Mouse (Mus musculus) thymus, postnatal 10 days (tissue): ENCODE results near the gene Dph2.

Source experiments
- DNase-seq, 2 experiments: peaks; one replicate each; pipeline ENCODE4 v3.0.0; 2021; ENCODE audit warnings: low spot score in 2 of 2

The Dph2 gene

DNA sequence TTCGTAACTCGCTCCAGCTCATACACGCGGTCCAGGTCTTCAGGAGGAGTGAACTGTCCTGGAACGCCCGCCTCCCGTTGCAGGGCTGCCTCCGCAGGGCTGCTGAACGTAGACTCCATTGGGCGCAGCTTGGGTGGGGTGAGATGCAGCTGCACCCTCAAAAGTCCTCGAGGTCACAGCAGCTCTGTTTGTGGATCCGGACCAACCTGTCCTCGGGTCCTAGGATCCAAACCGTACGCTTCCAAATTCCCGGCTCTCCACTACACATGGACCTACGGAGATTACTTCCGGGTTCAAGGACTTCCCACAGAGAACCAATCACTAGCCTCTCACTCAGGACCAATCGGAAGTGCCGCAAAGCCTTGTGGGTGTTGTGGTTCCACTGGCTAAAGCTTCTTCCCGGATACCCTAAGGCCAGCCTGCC lies at the start of gene Dph2:
Gene Dph2, minus strand, starts transcription at position 295 of the 424 bp plus-strand sequence.
- peak; percentile 56 to 73 for DNase-seq

DNA sequence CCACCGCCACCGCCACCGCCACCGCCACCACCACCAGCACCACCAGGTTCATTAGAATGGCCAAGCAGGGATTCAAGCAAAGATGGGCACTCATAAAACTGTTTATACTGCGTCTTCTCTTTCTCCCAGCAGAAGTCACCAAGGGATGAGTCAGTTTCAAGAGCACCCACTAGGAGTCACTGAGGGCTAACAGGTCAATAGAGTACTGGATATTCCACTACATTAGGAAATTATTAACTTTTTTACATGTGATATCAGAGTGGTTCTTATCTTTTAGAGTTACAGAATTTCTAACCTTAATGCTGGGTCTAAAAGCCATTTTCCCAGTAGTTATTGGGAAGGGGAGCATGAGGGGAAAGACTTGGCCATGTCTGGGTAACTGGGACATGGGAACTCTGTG lies 45.1 kb upstream of the Dph2 start:
- no peak for DNase-seq

DNA sequence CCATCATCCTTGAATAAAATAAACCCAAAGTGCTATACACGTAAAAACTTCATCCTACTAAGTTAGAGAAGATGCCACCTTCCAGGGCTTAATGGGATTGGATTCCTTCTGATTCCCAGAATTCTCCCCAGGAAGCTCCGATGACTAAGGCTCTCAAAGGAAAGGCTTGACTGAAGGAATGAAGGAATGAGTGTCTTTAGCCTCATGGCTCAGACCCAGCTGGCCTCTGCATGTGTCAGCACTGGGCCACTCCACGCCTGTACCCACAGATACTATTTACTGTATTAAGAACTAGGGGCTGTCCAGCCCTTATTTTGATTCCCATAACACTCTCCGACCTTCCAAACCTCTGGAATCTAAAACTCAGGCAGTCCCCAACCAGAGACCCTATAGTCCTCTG lies 42.2 kb upstream of the Dph2 start:
- no peak for DNase-seq

DNA sequence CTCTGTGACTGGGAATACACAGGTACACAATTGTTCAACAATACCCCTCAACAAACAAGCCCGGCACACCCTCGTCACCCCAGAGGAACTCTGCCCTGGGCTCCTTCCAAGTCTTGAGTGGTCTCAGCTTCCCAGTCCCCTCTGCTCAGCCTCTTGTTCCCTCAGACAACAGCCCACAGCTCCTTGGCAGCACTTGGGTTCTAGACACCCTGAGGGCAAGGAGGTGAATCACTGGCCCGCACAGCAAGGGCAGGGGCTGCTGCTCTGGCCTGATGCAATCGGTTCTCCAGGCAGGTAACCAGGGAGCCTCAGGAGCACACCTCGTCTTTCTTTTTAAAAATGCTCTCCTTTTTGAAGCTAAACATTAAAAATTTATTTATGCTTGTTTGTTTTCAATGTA lies 41.4 kb upstream of the Dph2 start:
- no peak for DNase-seq

DNA sequence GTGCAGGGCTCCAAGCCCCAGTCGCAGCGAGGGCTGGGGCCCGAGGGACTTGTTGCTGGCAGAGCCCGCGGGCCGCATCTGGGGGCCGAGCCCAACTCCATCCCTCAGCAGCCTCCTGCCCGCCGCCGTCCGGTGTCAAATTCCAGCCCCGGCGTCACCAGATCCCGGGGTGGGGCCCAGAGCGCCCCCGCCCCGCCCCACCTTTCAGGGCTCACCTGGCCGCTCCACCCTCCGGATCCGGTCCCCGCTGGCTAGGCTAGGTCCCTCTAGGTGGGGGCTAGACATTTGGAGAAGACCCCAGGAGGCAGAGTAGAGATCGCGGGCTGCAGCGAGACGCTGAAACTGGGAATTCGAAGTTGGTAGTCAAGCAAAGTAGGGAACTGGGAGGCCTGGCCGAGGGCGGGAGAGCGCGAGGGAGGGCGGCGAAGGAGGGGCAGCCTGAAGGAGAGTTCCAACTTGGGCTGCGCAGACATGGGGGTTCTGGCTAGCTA lies 37.6 kb upstream of the Dph2 start, which contains the start of gene Artn:
Gene Artn, minus strand, starts transcription at position 373 of the 491 bp plus-strand sequence.
- DNase-seq, result no peak

DNA sequence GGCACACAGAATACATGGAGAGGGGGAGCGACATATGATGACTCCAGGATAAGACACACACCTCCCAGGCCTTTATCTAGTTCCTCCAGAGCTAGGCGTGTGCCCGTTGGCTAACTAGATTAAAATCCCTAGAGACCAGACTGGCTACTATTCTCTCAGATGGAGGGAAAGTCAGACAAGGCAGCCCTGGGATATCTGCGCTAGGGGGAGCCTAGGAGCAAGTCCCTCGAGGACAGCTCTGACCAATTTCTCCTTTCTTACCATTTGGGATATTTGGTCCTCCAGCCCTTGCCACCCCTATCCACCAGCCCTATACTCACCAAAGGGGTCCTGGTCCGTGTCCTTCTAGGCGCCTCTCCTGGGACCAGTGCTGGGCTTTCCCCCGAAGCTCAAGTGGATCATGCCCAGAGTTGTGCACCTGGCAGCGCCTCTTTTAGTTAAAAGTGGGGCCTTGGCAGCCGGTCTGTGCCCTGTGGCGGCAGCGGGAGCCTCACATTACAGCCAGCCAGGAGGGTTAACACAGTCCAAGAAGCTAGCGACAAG lies 36.9 kb upstream of the Dph2 start:
- DNase-seq, result peak in 1 of 2 experiments; percentile 15

DNA sequence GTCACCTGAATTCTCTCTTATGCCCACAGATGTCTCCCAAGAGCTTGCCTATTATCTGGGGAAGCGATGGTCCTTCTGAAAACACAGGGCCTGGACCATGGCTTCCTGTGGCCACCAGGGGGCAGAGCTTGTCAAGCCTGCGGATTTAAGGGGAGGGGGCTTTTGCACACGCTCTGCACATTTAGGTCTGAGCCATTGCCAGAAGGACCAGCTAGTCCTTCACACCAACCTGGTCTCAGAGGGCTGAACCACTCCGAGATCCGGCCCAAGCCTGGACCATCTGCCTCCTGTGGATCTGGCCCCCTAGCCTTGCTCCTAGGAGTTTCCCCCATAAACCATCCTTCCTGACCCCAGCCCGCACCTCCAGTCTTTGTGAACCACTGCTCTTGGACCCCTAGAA lies 36.4 kb upstream of the Dph2 start:
- peak in 1 of 2 experiments; percentile 36 for DNase-seq

DNA sequence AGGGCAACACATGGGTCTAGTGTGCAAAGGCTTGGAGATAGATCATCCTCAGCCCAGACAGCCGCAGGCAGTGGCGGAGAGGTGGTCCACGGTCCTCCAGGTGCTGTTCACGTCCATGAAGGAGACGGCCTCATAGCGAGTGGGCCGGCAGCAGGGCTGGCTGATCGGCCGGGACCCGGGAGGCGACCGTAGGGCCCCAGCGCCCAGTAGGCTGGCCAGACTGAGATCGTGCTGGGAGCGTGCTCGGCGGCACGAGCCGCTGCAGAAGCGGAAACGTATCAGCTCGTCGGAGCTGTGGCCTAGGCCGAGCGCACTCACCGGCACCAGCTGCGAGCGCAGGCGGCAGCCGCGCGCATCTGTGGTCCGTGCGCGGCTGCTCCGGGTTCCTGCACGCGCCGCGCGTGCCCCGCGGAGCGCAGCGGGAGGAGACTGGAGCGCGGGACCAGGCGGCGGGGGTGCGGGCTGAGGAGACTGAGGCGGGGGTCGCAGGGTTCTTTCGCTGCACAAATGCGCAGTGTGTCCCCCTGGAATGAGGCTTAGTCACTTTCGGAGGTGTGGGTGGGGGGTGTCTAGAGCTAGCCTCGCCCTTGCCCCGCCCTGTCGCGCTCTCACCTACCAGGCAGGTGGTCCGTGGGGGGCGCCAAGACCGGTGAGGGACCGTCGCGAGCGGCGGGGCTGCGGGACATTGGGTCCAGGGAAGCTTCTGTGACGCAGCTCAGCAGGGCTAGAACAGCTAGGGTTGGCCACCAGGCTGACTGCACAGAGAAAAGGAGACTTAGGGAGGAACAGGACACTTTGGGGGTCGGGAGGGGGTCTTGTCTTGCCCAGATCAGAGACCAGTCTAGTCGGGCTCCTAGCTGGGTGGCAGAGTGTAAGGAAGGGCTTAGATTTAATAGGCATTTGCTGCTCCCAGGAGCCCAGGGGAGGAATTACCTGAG lies 35.0 kb upstream of the Dph2 start:
- DNase-seq, result peak in 1 of 2 experiments; percentile 30

DNA sequence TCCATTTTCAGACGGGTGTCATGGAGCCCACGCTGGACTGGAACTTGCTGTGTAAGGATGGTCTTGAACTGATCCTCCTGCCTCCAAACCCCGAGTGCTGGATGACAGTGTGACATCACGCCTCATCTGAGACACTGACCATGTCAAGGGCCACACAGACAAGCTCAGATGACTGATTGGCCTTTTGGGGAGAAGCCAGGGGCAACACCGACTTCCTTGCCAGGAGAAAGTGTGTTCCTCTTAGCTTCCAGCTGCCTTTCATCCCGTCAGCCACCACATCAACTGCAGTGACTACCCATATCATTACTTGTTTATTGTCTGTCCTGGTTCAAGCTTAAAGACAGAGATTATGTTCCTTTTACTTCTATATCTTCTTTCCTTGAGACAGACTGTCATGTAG lies 33.1 kb upstream of the Dph2 start:
- DNase-seq, result no peak

DNA sequence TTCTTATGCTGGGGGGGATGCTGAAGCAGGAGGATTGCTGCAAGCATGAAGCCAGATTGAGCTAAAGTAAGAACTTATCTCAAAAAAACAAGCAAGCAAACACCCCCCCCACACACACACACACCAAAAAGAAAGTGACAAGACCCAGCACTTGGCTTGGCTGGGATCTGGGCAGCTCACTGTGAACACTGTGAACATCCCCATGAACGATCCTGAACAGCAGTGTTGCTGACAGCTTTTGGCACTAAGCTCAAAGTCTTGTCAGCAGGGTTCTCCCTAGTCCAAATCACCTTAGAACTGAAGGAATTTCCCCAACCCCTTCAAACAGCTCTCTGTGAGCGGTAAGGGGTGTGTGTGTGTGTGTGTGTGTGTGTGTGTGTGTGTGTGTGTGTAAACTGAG lies 31.6 kb upstream of the Dph2 start:
- DNase-seq, result no peak

DNA sequence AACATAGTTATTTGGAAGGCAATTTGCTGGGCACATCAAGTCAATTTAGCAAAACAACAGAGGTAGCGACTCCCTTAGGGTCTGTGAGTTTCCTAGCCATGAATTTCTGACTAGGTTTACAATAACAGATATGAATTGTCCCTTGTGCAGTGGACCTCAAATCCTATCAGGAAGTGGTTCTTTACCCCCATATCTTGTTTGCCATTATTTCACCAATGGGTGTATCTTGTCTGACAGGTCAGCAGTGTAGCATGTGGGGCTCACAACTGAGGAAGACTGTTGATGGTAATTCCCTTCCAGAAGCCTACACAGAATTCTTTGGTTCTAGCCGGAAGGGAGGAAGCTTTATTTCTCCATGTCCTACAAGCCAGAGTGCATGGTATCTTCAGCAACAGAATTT lies 29.5 kb upstream of the Dph2 start:
- no peak for DNase-seq

DNA sequence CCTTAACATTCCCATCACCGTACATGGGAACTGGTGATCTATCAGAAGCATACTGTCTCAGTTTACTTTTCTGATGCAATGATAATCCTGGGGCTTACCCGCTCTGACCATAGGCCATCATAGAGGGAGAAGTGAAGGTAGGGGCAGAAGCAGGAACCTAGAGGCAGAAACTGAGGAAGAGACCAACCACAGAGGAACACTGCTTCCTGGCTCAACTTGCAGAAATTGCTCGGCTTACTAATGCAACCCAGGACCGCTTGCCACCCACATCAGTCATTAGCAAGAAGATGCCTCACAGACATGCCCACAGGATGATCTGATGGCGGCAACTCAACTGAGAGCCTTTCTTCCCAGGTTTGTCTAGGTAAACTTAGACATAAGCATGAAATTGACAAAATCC lies 26.9 kb upstream of the Dph2 start:
- DNase-seq, result no peak

DNA sequence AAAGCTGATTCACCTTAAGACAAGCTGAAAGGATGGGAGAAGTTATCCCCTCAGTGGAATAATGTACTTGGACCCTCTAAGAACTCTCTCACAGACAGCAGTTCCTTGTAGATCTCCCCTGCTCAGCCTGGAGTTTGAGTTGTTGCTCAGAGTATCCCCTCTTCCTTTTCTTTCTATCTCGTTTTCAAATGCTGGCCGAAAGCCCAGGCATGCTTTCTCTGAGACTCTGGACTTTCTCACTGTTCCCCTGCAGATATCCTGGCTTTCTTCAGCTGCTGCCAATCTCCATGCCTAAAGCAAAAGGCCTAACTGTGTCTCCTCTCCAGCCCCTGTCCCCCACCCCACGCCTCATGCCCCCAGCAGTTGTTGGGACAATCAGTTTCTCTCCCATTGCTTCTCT lies 26.4 kb upstream of the Dph2 start:
- no peak for DNase-seq

DNA sequence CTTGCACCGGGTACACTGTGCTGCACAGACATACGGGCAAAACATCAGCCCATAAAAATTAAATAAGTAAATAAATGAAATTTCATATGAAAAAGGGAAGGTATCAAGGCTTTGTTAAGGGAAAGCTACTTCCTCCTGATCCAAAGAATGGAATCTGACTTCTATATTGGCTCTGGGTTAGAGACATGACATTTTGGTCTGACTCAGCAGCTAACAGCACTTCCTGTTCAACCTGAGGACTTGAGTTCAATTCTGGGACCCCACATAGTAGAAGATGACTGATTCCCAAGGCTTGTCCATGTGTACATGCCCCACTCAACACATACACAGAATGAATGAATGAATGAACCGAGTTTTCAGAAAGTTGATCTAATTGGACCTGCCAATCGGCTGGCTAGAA lies 26.0 kb upstream of the Dph2 start:
- DNase-seq, result no peak

DNA sequence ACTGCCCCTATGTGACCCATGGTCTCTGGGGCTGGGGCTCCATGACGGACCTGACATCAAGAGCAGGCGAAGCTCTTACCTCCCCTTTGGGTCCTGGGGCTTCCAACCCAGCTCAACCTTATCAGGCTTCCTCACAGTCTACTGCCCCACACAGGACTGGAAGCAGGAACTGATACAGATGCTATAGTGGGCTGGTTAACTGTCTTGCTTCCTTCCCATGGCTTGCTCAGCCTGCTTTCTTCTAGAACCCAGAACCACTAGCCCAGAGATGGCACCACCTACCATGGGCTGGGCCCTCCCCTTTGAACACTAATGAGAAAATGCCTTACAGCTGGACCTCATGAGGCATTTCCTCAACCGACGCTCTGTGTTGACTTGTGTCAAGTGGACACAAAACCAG lies 25.6 kb upstream of the Dph2 start:
- no peak for DNase-seq

DNA sequence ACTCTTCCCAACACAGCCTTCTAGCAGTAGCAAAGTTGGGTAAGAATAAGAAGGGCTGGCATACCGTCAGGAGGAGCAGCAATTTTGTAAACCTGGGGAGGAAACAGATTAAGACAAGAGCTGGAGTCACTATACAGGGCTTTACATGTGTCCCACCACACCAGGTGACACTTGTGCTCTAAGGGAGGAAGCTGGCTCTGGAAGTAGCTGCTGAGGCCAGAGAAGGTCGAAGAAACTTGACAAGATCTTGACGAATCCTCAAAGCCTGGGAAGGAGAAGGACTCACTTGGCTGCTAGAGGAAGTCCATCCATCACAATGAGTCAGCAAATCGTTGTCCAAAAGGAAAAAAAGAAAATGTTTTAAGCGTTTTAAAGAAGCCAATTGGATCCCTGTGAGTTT lies 24.6 kb upstream of the Dph2 start:
- DNase-seq, result no peak

DNA sequence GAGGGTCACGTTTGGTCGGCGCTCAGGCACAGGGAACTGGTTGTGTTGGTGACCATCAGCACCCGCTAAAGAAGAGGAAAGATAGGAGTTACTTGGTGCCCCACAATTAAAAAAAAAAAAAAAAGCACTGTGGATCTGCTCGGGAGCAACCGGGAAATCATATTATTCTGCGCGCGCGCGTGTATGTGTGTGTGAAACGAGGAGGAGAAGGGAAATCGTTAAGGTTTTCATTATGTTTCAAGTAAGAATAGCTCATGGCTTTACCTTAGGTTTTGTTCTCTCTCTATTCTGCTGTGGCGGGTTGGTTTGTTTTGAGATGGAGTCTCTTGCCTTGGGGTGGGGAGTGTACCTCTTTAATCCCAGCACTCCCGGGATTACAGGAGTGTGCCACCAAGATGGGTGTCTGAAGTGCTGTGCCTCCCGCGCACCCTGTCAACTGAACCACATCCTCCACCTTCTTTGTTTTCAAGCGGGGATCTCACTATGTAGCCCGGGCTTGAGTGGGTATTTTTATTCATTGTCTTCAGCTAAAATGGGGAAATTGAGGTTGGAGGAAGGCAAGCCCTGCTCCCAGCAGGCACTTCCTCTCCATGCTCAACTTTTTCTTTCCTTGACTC lies 23.8 kb upstream of the Dph2 start:
- DNase-seq, result no peak

DNA sequence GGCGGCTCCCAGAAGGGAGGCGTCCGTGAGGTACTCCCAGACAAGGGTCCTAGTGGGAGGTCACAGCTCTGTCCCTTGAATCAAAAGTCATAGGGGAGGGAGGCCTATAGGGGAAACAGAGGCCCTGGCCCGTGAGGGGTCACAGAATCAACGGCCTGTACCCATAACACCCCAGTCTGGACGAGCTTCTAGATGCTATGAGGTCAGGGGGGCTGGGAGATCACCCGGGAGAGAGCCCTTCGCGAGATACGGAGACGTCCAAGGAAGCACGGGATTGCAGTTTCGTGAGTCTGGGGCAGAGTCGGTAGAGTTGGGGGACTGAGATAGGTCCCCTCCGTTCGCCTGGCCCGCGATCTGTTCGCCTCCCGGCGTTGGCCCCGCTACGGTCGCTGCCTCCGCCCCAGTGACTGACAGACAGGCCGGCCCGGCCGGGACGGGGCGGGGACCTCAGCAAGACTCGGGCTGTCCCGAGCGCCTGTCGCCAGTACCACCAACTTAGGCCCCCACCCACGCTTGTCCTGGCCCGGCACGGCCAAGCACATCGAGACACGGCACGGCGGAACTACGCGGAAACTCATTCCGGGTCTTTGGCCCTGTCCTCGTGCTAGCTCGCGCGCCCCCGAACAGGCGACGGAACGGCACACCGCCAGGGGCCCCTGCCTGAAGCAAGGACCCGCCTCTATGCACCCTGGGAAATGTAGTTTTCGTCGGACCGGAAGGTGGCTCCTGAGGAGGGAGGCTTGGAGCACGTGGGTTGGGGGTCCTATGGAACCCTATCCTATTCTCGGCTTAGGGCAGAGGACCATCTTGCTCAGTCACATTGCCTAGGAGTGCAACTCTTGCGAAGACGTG lies 23.0 kb upstream of the Dph2 start, which contains the start of gene Ipo13:
Gene Ipo13, minus strand, starts transcription at position 409 of the 852 bp plus-strand sequence.
- peak; percentile 83 to 88 for DNase-seq

DNA sequence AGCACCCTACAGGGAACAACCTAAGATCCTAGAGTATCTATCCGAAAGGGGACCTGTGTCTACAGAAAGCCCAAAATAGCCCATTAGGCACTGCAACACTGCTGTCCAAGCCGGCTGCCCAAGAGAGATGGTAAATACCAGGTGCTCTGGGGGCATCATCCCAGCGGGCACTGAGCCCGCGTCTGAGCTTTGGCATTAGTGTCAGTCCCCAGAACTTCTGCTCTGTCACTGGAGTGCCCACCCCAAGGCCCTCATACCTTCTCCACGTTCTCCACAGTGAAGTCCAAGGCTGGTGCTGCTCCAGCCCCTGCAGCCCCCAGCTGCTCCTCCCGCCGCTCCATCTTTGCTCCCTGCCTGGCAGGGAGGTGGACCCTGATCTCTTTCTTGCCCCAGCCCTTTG lies 22.2 kb upstream of the Dph2 start:
- no peak for DNase-seq

DNA sequence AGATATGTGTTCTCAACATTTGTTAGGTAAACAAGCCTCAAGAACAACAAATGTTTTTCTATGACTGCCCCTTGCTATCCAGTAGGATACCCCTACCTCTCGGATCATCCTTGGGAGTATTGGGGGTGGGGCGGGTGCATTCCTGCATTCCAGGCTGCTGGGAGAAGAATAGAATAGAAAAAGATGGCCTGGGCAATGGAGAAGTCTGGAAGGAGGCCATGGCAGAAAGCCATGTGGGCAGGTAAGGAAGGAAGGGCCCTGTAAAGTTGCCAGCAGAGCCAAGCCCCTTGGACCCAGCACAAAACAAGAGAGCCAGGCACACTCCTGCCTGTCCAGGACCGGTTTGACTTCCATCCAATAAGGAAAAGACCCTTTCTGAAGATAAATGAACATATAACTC lies 21.6 kb upstream of the Dph2 start:
- no peak for DNase-seq

DNA sequence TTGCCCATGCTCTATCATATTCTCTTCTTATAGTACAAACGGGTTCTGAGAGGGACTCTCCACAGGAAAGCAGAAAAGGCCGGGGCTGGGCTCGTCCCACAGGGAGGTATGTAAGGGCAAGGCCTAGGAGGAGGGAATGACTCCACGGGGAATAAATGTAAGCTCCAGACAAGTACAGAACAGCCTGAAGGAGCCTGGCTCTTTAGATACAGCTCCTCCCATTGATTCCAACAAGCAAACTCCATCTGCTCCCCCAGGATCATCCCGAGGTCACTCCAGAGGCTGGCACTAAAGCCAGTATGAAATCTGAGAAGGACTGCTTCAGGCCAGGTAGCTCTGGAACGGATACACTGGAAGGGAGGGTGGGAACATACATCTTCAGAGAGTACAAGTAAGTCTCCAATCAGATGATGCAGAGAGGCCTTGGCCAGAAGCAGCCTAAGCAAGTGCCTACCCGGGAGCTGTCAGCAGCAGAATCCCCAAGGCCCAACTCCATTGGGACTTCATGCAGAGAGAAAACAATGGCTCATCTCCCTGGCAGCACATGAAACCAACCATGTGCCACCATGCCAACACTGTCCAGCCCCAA lies 20.9 kb upstream of the Dph2 start:
- DNase-seq, result no peak
